Mouse (Mus musculus) E14TG2a.4 (cell line): Measurements from ENCODE around the gene Golph3l.

Experiments used
- CTCF ChIP-seq: conservative IDR thresholded peaks from 2 replicates; pipeline ENCODE4 v1.5.1; 2014; ENCODE audit warnings: low read length
- NANOG ChIP-seq: IDR thresholded peaks from 2 replicates; pipeline ENCODE4 v1.6.1; 2014; ENCODE audit warnings: borderline replicate concordance, low read length, mixed read lengths
- POU5F1 ChIP-seq: IDR thresholded peaks from 2 replicates; pipeline ENCODE4 v1.6.1; 2014; ENCODE audit warnings: low read length, borderline replicate concordance

- TF ChIP-seq CTCF (no peak), NANOG (no peak), POU5F1 (no peak)
Measured at GRCm38 (mm10) chr3:95629755-95630154, 41.0 kb downstream of the Golph3l start.
